Mouse (Mus musculus) megakaryocyte, embryonic 14.5 days (primary cell): ENCODE measurements around the gene Pcbp2.

Experiments used
- FLI1 ChIP-seq: IDR thresholded peaks from 2 replicates; pipeline ENCODE4 v1.6.1; 2012; ENCODE audit warnings: low read length, inconsistent platforms, mixed read lengths
- GATA1 ChIP-seq: IDR thresholded peaks from 3 replicates; pipeline ENCODE4 v1.6.1; 2012; ENCODE audit warnings: mixed read lengths, low read length, inconsistent platforms, borderline replicate concordance

- no peak for TF ChIP-seq GATA1
- no peak for TF ChIP-seq FLI1
Observed at GRCm38 (mm10) chr15:102471295-102471645, 931 bp downstream of the Pcbp2 start.
